Mouse (Mus musculus) forebrain, embryonic 16.5 days (tissue): Measurements from ENCODE around the gene Wnt8b. TPM values are rescaled to one million over a fixed set of nuclear protein-coding genes. Genes with fewer than 3 reads are reported as not detected.
A peak's percentile ranks its signal among the peaks of the same experiment; 100 is the strongest.

Experiments
- ATAC-seq: fragments of 200-750 bp; cut with Nextera tagmentation; 2 replicates; pipeline ENCODE4 v1.8.0; 2017; ENCODE audit warnings: mild to moderate bottlenecking, moderate library complexity
- H3K27ac ChIP-seq: fragments of 300-500 bp; sonication (generic); 2 replicates; pipeline ENCODE4 v1.5.1; 2014; ENCODE audit warnings: low read length, control low read depth
- H3K27me3 ChIP-seq: fragments of 300-500 bp; sonication (generic); replicated peaks from 2 replicates; pipeline ENCODE4 v1.6.1; 2014; ENCODE audit warnings: low read length; ENCODE audit not compliant: control insufficient read depth, insufficient read depth
- H3K36me3 ChIP-seq: fragments of 300-500 bp; sonication (generic); 2 replicates; pipeline ENCODE4 v1.6.1; 2014; ENCODE audit not compliant: control insufficient read depth, insufficient read depth
- H3K4me1 ChIP-seq: fragments of 300-500 bp; sonication (generic); replicated peaks from 2 replicates; pipeline ENCODE4 v1.6.1; 2014; ENCODE audit warnings: low read length; ENCODE audit not compliant: control insufficient read depth, insufficient read depth
- H3K4me2 ChIP-seq: fragments of 300-500 bp; sonication (generic); 2 replicates; pipeline ENCODE4 v1.6.1; 2014; ENCODE audit warnings: mild to moderate bottlenecking, low read length, control low read depth
- H3K4me3 ChIP-seq: fragments of 300-500 bp; sonication (generic); replicated peaks from 2 replicates; pipeline ENCODE4 v1.5.1; 2014; ENCODE audit warnings: mild to moderate bottlenecking, low read length, control low read depth
- H3K9ac ChIP-seq: fragments of 300-500 bp; sonication (generic); replicated peaks from 2 replicates; pipeline ENCODE4 v1.6.1; 2014; ENCODE audit warnings: low read depth, low read length, control low read depth
- H3K9me3 ChIP-seq: fragments of 300-500 bp; sonication (generic); 2 replicates; pipeline ENCODE4 v1.6.1; 2016; ENCODE audit warnings: low read length; ENCODE audit not compliant: control insufficient read depth
- WGBS: fragments of 180-500 bp; shearing (Covaris S2); extraction: QIAGEN DNeasy Blood & Tissue Kit; methylation state at CpG from one replicate; pipeline ENCODE4 v1.1.7; 2014; 5-methylcytosine and 5-hydroxymethylcytosine counted together
- polyA plus RNA-seq: library from polyadenylated mRNA; unstranded; fragments of >200 nt; fragmentation: Nextera tagmentation; extraction: Ambion mirVana; gene quantifications from 2 replicates; pipeline ENCODE4 v1.2.1, GENCODE M21; 2015

Gene Wnt8b
- polyA plus RNA-seq, 1 experiment from 2014 or later, result 1.6 TPM

DNA sequence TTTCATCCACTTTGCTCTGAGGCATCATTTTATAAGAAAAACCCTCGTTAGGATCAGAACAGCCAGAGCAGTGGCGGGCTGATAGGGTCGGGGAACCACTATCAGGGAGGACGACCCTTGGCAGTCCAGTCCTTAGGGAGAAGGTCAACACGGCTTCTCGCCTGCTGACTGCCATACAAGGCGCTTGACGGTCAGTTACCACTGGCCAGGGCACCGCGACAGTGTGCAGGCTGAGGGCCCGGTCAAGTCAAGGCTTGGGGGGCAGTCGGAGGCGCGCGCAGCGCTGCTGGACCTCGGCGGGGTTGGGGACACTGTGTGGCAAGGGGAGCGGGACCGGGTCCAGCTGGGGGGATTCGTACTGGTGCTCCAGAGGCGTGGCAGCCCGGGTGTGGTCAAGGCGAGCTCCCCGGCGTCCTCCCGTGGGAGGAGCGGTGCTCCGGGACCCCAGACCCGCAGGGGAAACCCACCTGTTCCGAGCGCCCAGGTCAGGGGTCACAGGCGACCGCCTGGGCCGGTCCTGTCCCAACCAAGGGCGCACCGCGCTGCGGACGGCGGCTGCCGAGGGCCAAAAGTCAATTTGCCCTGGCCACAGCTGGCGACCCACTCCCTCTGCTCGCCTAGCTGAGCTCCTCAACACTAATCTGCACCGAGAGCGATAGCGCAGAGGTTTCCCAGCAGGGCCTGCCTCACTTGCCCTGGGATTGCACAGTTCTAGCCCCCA, 52.2 kb downstream of the Wnt8b start, which contains the start of gene Sec31b:
Gene Sec31b, minus strand, starts transcription at position 544 of the 721 bp plus-strand sequence.
- ATAC-seq, result no peak
- Histone ChIP-seq H3K4me1 (peaks cover 5% of the 10 kb centered on the region), H3K9ac (peak within 1 kb of the TSS; percentile 34; the same call in 1 of the 2 replicates), H3K4me3 (peak within 1 kb of the TSS; percentile 32), H3K9me3 (peaks cover 3% of the 10 kb centered on the region; the same call in 1 of the 2 replicates), H3K27me3 (peaks cover 37% of the 10 kb centered on the region), H3K4me2 (peak within 1 kb of the TSS; percentile 37), H3K27ac (no peak within 1 kb of the TSS), H3K36me3 (peaks cover 16% of the 10 kb centered on the region)
- 2% methylated on average over 47 of the region's 47 CpGs for WGBS

DNA sequence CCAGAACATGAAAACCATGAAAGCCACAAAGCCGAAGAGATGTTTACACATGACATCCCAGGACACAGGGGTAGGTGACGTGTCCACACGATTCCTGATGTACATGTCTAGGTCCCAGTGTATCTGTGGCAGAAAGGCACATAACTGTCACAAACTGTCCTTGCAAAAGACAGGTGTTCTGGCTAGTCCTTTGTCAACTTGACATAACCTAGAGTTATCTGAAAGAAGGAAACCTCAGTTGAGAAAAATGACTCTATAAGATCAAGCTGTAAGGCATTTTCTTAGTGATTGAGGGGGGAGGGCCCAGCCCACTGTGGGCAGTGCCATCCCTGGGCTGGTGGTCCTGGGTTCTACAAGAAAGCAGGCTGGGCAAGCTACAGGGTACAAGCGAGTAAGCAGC, 59.5 kb downstream of the Wnt8b start, which contains the start of gene Gm20538:
Gene Gm20538, minus strand, starts transcription at position 101 of the 400 bp plus-strand sequence.
- Histone ChIP-seq H3K27ac (no peak within 1 kb of the TSS), H3K4me3 (no peak within 1 kb of the TSS), H3K27me3 (no peaks in the 10 kb centered on the region), H3K9ac (no peak within 1 kb of the TSS), H3K4me1 (peaks cover 12% of the 10 kb centered on the region), H3K36me3 (peaks cover 31% of the 10 kb centered on the region), H3K9me3 (no peaks in the 10 kb centered on the region), H3K4me2 (no peak within 1 kb of the TSS)
- 98% methylated on average over 4 of the region's 4 CpGs for WGBS
- ATAC-seq, result no peak

DNA sequence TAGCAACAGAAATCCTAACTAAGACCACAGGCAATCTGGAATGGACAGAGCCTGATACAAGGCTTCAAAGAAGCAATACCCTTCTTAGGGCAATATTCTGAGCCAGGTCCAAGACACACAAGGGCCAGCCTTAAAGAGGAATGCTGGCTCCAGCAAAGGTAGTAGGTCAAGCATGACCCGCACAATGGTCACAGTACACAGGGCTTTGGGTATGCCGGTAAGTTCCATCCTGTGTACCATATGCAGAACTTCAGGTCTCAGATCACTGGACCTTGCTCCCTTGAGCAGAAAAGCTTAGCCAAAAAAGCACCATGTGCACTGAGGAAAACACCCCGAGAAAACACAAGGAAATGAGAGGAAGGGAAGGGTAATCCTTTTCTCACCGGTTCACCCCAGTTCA, 60.0 kb downstream of the Wnt8b start:
- H3K36me3 ChIP-seq, result peaks cover 27% of the 10 kb centered on the region
- no peak overlapping the region for H3K9ac ChIP-seq
- no peak overlapping the region for H3K4me3 ChIP-seq
- no peaks in the 10 kb centered on the region for H3K9me3 ChIP-seq
- H3K27me3 ChIP-seq, result 0 out of 2 replicates have a peak, but pooled peaks cover under 1% of the 10 kb centered on the region
- peaks cover 12% of the 10 kb centered on the region for H3K4me1 ChIP-seq
- no peak overlapping the region for H3K4me2 ChIP-seq
- 94% methylated on average over 4 of the region's 4 CpGs for WGBS
- H3K27ac ChIP-seq, result no peak overlapping the region
- no peak for ATAC-seq

DNA sequence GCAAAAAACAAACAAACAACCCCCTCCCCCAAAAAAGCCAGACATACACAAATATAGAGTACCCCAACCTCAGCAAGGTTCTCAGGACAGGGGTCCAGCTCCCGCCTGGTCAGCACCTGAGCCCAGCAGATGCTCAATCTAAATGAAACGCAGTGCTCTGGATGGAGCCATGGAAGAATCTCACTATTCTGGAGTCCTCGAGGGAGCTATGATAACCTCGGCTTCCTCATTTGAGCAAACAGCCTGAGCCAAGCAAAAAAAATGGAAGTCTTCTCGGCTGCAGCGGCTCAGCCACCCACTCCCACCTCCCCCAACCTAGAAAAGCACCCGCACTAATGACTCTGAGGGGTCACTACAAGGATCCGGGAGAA, 61.2 kb downstream of the Wnt8b start:
- ATAC-seq, result no peak; the same call in 1 of the 2 replicates
- Histone ChIP-seq H3K27ac (no peak overlapping the region), H3K4me2 (peak overlapping the region; percentile 75), H3K27me3 (peaks cover 6% of the 10 kb centered on the region; the same call in 1 of the 2 replicates), H3K36me3 (peaks cover 24% of the 10 kb centered on the region), H3K4me1 (peaks cover 12% of the 10 kb centered on the region), H3K9ac (peak overlapping the region; percentile 88), H3K9me3 (no peaks in the 10 kb centered on the region), H3K4me3 (peak overlapping the region; percentile 84)
- 3% methylated on average over 8 of the region's 8 CpGs for WGBS

DNA sequence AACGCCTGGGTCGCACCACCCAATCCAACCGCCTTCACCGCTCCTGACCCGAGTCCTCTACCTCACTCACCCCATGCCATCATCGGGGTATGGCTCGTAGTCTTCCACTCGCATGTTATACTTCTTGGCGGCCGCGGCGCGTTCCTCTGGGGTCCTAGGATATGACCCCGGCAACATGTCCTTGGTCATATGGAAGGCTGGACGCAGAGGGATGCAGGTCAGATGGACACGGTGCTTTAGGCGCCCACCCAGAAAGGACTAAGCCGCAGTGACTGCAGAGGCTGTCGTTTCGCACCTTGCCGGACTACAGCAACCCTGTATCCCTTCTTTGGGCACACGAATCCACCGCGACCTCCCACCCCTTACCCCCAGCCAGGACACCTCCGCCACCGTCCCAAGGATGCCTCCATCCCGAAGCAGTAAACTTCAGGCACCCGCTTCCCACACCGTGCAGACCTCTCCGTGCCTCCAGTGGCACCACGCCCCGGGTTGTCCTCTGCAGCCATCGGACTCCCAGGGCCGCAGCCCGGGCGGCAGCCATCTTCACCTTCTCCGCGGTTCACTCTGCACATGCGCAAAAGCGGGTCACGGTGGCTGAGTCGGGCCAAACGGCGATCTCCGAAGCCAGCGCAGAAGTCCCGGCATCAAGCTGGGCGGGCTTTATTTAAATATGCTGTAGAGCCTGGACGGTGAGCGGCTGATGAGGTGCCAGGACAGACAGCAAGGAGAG, 61.8 kb downstream of the Wnt8b start, which contains the start of gene Ndufb8:
Gene Ndufb8, minus strand, starts transcription at position 580 of the 730 bp plus-strand sequence.
- H3K9me3 ChIP-seq, result no peaks in the 10 kb centered on the region
- H3K27me3 ChIP-seq, result peaks cover 8% of the 10 kb centered on the region; the same call in 1 of the 2 replicates
- peak within 1 kb of the TSS; percentile 6; the same call in 1 of the 2 replicates for H3K27ac ChIP-seq
- H3K9ac ChIP-seq, result peak within 1 kb of the TSS; percentile 88
- peaks cover 19% of the 10 kb centered on the region for H3K36me3 ChIP-seq
- ATAC-seq, result peak; percentile 89
- peak within 1 kb of the TSS; percentile 75 for H3K4me2 ChIP-seq
- peaks cover 12% of the 10 kb centered on the region for H3K4me1 ChIP-seq
- WGBS, result under 1% methylated on average over 50 of the region's 50 CpGs
- H3K4me3 ChIP-seq, result peak within 1 kb of the TSS; percentile 84

DNA sequence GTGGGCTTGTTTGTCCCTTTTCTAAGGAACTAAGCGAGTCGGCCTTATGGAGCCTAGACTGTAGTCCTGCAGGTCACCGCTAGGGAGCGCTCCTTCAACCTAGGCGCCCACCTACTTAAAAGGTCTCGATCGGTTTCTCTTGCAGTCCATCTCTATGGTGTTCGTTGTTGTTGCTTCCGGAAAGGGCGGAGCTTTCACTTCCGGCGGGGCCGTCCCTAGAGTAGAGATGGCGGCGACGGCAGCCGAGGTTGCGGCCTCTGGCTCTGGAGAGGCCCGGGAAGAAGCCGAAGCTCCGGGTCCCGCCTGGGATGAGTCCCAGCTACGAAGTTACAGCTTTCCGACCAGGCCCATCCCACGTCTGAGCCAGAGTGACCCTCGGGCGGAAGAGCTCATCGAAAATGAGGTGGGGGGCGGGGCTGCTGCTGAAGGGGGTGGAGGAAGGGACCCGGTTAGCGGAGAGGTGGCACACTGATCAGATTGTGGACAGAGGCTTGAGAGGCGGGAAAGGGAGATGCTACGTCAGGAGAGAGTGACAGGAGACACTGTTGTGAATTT, 69.5 kb downstream of the Wnt8b start, which contains the start of gene Hif1an:
Gene Hif1an, plus strand, starts transcription at position 199 of the 555 bp plus-strand sequence.
- under 1% methylated on average over 33 of the region's 33 CpGs for WGBS
- peak within 1 kb of the TSS; percentile 69; the same call in 1 of the 2 replicates for H3K27ac ChIP-seq
- H3K4me3 ChIP-seq, result peak within 1 kb of the TSS; percentile 90
- H3K27me3 ChIP-seq, result peaks cover 8% of the 10 kb centered on the region; the same call in 1 of the 2 replicates
- H3K9me3 ChIP-seq, result no peaks in the 10 kb centered on the region
- H3K4me1 ChIP-seq, result peaks cover 21% of the 10 kb centered on the region
- ATAC-seq, result peak; percentile 98
- H3K36me3 ChIP-seq, result peaks cover 6% of the 10 kb centered on the region; the same call in 1 of the 2 replicates
- H3K4me2 ChIP-seq, result peak within 1 kb of the TSS; percentile 96
- H3K9ac ChIP-seq, result peak within 1 kb of the TSS; percentile 74

Other genes starting within 250 kb of the Wnt8b start
- 290 and 318 TPM in 2 replicates for gene Scd2, start 199.8 kb upstream of the Wnt8b start, polyA plus RNA-seq
- gene Scd4, start 160.4 kb upstream of the Wnt8b start, polyA plus RNA-seq, result 0.07 and 0.16 TPM in 2 replicates
- gene Scd1, start 85.6 kb upstream of the Wnt8b start, polyA plus RNA-seq, result 3.6 and 5.0 TPM in 2 replicates
- gene Sec31b, start 52.4 kb downstream of the Wnt8b start, polyA plus RNA-seq, result 0.07 and 0.16 TPM in 2 replicates
- not detected in 2 replicates for gene Gm20538, start 59.4 kb downstream of the Wnt8b start, polyA plus RNA-seq
- 376 and 452 TPM in 2 replicates for gene Ndufb8, start 62.0 kb downstream of the Wnt8b start, polyA plus RNA-seq
- gene Hif1an, start 69.4 kb downstream of the Wnt8b start, polyA plus RNA-seq, result 31.6 and 34.8 TPM in 2 replicates